Mouse (Mus musculus) G1E (cell line): ENCODE measurements around the gene Nhsl2. TPM values are rescaled to one million over a fixed set of nuclear protein-coding genes. Genes with fewer than 3 reads are reported as not detected.

ENCODE experiments used
- ATAC-seq: 2 replicates; pipeline ENCODE4 v1.8.0; 2016; ENCODE audit warnings: mild to moderate bottlenecking; ENCODE audit not compliant: insufficient number of reproducible peaks, poor library complexity, low FRiP score, severe bottlenecking; ENCODE audit errors: extremely low read depth
- DNase-seq: peaks from one replicate; pipeline ENCODE4 v3.0.0; 2012; ENCODE audit warnings: low spot score
- H3K27me3 ChIP-seq: 2 replicates; pipeline ENCODE4 v1.6.1; 2012; ENCODE audit warnings: mild to moderate bottlenecking, low read length, inconsistent platforms; ENCODE audit not compliant: insufficient read depth
- H3K36me3 ChIP-seq: replicated peaks from 2 replicates; pipeline ENCODE3; 2012; ENCODE audit warnings: mild to moderate bottlenecking, inconsistent platforms
- H3K4me1 ChIP-seq: 2 replicates; pipeline ENCODE4 v1.6.1; 2012; ENCODE audit warnings: low read depth, low read length, inconsistent platforms, mixed read lengths; ENCODE audit not compliant: insufficient read depth
- H3K4me3 ChIP-seq: 2 replicates; pipeline ENCODE4 v1.5.1; 2012; ENCODE audit warnings: low read depth, mild to moderate bottlenecking, inconsistent platforms, low read length, moderate library complexity, mixed read lengths
- H3K9me3 ChIP-seq: replicated peaks from 2 replicates; pipeline ENCODE4 v1.6.1; 2012; ENCODE audit warnings: inconsistent platforms
- CTCF ChIP-seq: IDR thresholded peaks from 2 replicates; pipeline ENCODE4 v1.5.1; 2012; ENCODE audit warnings: low read depth, low read length, inconsistent platforms, mixed read lengths
- GATA1 ChIP-seq: IDR thresholded peaks from 2 replicates; pipeline ENCODE4 v1.6.1; 2012; ENCODE audit warnings: borderline replicate concordance, low read length, inconsistent platforms, mixed read lengths
- GATA2 ChIP-seq: IDR thresholded peaks from 2 replicates; pipeline ENCODE4 v1.6.1; 2012; ENCODE audit warnings: low read depth, low read length, inconsistent platforms, borderline replicate concordance
- POLR2AphosphoS5 ChIP-seq: IDR thresholded peaks from 2 replicates; pipeline ENCODE4 v1.6.1; 2012; ENCODE audit warnings: low read depth, low read length, inconsistent platforms; ENCODE audit not compliant: insufficient replicate concordance
- TAL1 ChIP-seq: conservative IDR thresholded peaks from 2 replicates; pipeline ENCODE4 v1.6.1; 2012; ENCODE audit warnings: low read depth, low read length, inconsistent platforms, mixed read lengths
- polyA plus RNA-seq: library from polyadenylated mRNA; stranded (reverse); fragments of >175 nt; gene quantifications from 2 replicates; pipeline ENCODE4 v1.2.3, GENCODE M21; 2012
- total RNA-seq, 2 experiments: library from RNA; stranded (forward) in 1 of 2; stranded (reverse) in 1 of 2; fragments of 200-1000 nt in 1 of 2; fragments of >200 nt in 1 of 2; fragmentation: Nextera tagmentation in 1 of 2; gene quantifications; 2 replicates each; pipeline ENCODE4 v1.2.3; 2014 to 2017

Nhsl2 gene
- total and polyA plus RNA-seq, 3 experiments: 0.02 to 0.05 TPM; not detected in 1

GRCm38 (mm10) chrX:101944761-101945330 lies 95.7 kb downstream of the Nhsl2 start:
- DNase-seq (no peak), ATAC-seq (no peak)
- Histone ChIP-seq H3K9me3 (no peaks in the 10 kb centered on the region), H3K4me1 (no peaks in the 10 kb centered on the region), H3K36me3 (no peaks in the 10 kb centered on the region), H3K4me3 (no peak overlapping the region), H3K27me3 (peaks cover 3% of the 10 kb centered on the region; the same call in 1 of the 2 replicates)
- no peak for TF ChIP-seq TAL1
- TF ChIP-seq GATA1: no peak
- TF ChIP-seq GATA2: no peak
- TF ChIP-seq POLR2AphosphoS5: no peak
- no peak for TF ChIP-seq CTCF

- no peak for ATAC-seq
- no peaks in the 10 kb centered on the region for H3K9me3 ChIP-seq
- no peak overlapping the region for H3K4me3 ChIP-seq
- peaks cover 5% of the 10 kb centered on the region; the same call in 1 of the 2 replicates for H3K27me3 ChIP-seq
- H3K36me3 ChIP-seq: no peaks in the 10 kb centered on the region
- H3K4me1 ChIP-seq: 0 out of 2 replicates have a peak, but pooled peaks cover 2% of the 10 kb centered on the region
- TF ChIP-seq TAL1 (no peak), CTCF (no peak), GATA1 (no peak), GATA2 (no peak), POLR2AphosphoS5 (no peak)
- DNase-seq: no peak
These were observed 103.3 kb downstream of the Nhsl2 start for GRCm38 (mm10) chrX:101952436-101952835.

GRCm38 (mm10) chrX:101953256-101953655 lies 104.1 kb downstream of the Nhsl2 start:
- no peaks in the 10 kb centered on the region for H3K9me3 ChIP-seq
- no peak for ATAC-seq
- no peak for DNase-seq
- H3K4me1 ChIP-seq: 0 out of 2 replicates have a peak, but pooled peaks cover 2% of the 10 kb centered on the region
- no peak overlapping the region for H3K4me3 ChIP-seq
- H3K27me3 ChIP-seq: peaks cover 5% of the 10 kb centered on the region; the same call in 1 of the 2 replicates
- H3K36me3 ChIP-seq: no peaks in the 10 kb centered on the region
- TF ChIP-seq POLR2AphosphoS5: no peak
- no peak for TF ChIP-seq CTCF
- no peak for TF ChIP-seq TAL1
- TF ChIP-seq GATA1: no peak
- TF ChIP-seq GATA2: no peak

- Histone ChIP-seq H3K27me3 (peaks cover 5% of the 10 kb centered on the region; the same call in 1 of the 2 replicates), H3K9me3 (no peaks in the 10 kb centered on the region), H3K4me3 (peak overlapping the region; percentile 38; the same call in 1 of the 2 replicates), H3K36me3 (no peaks in the 10 kb centered on the region), H3K4me1 (0 out of 2 replicates have a peak, but pooled peaks cover 2% of the 10 kb centered on the region)
- DNase-seq (peak; percentile 38), ATAC-seq (no peak)
- TF ChIP-seq POLR2AphosphoS5 (no peak), CTCF (peak; percentile 8; the same call in 1 of the 2 replicates)
These were observed 104.8 kb downstream of the Nhsl2 start for GRCm38 (mm10) chrX:101953787-101954491.

- no peak overlapping the region for H3K4me3 ChIP-seq
- H3K36me3 ChIP-seq: no peaks in the 10 kb centered on the region
- H3K4me1 ChIP-seq: 0 out of 2 replicates have a peak, but pooled peaks cover 2% of the 10 kb centered on the region
- DNase-seq: no peak
- peaks cover 5% of the 10 kb centered on the region; the same call in 1 of the 2 replicates for H3K27me3 ChIP-seq
- no peaks in the 10 kb centered on the region for H3K9me3 ChIP-seq
- TF ChIP-seq GATA2 (no peak), TAL1 (no peak), GATA1 (no peak), CTCF (no peak), POLR2AphosphoS5 (no peak)
- ATAC-seq: no peak
These were observed 105.3 kb downstream of the Nhsl2 start for GRCm38 (mm10) chrX:101954492-101954851.

GRCm38 (mm10) chrX:101961848-101962247 lies 112.7 kb downstream of the Nhsl2 start:
- Histone ChIP-seq H3K27me3 (no peaks in the 10 kb centered on the region), H3K4me3 (no peak overlapping the region), H3K36me3 (no peaks in the 10 kb centered on the region), H3K9me3 (no peaks in the 10 kb centered on the region), H3K4me1 (no peaks in the 10 kb centered on the region)
- ATAC-seq (no peak), DNase-seq (no peak)
- no peak for TF ChIP-seq CTCF
- no peak for TF ChIP-seq TAL1
- TF ChIP-seq GATA1: no peak
